Mouse (Mus musculus) v-Abl transformed pro-B cells (cell line): ENCODE data around the gene Tiam1.

Experiments used
- in situ Hi-C, 2 experiments: fragments of 400-800 bp; cut with MboI; formaldehyde crosslinking; loops; one replicate each; pipeline ENCODE4 v1.15.1; 2025; ENCODE audit not compliant: unreplicated experiment in 2 of 2

Gene Tiam1

DNA sequence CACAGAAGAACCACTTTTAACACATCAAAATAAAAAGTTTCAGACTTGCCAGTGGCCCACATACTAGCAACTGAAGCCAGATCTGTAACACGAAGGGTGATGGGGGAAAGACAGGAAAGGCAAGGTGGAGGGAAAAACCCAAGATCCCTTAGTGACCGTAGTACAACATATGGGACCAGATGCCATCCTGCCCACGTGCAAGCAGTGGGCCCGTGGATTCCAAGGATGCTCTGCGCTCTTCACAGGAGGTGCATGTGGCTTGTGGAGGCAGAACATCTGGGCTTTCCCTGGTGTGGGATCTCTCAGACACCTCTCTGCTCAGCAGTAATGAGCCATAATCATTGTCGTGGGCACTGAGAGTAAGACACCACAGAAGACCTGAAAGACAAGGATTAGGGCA is 175.5 kb downstream of the Tiam1 start:
- in situ Hi-C loops: no loop called here

DNA sequence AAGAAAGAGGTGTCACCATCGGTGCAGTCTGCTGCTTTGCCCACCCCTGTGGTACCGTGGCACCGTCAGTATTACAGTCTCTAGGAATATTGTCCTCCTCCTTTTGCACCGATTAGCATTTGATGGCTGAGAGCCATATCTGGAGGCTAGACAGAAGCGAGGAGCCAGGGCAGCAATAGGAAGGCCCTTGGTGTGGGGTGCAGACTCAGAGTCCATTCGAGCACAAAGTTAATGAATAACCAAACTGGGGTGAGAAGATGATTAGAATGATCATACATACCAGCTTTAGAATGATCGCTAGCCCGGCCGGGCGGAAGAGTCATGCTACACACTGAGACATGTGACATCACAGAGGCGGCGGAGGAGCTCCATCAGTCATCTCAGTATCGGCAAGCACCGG is 180.7 kb downstream of the Tiam1 start:
- in situ Hi-C loops: no loop called here

DNA sequence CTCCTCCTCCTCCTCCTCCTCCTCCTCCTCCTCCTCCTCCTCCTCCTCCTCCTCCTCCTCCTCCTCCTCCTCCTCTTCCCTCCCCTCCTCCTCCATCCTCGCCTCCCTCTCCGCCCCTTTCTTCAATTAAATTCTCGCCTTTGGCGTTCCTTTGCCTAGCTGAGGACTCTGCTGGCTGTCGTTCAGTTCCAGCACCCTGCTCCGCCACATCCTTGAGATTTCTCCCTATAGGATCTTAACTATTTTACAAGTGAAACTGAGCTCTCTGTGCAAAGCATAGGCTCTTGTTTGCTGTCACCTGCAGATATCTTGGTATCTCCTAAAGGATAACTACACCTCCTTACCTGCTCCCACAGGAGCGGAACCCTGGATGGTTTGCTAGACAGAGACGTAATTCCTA is 182.7 kb downstream of the Tiam1 start:
- in situ Hi-C loops: no loop called here

DNA sequence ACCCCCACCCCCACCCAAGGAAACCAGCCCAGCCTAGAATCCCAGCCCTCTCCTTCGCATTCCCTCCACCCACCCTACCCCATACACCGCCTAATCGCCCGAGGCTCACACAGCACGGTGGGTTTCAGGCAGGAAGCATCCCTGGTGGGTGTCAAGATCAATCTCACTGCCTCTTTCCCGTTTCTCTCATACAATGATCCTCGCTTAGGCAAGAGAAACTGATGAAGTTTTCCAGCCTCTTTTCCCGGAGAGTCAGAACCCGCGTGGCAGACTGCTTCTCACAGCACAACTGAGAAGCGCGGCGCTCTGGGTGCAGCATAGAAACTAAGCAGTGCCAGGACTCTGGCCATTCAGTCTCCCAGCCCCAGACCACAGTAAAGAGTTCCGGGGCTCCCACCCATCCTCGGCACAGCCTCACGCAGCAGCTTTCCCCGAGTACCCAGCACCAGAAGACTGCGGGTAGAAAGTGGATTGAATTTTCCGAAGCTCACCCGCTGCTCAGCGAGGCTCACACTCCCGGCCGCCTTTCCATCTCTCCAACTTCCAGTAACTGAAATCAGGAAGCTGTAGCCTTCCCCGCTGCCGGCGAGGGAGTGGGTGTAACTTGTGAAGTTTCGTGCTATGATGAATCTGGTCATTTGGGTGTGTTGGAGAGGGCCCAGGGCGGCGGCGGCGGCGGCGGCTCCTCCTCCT is 183.2 kb downstream of the Tiam1 start:
- in situ Hi-C loops: no loop called here

DNA sequence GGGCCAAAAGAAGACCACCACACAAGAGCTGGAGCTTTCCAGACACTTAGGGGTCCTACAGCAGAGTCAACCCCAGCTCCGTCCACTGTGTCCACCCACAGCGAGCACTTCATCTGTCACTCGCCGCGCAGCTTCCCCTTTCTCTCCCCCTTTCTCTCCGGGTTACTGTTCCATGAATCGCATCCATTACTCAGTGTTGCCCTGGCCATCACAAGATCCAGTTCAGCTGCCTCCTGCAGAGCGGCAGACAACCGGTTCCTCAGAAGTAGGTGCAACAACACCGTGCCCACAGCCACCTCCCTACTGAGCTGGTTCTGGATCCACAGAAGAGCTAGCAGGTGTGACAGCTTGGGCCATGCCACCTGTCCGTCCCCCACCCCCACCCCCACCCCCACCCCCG is 184.6 kb downstream of the Tiam1 start:
- in situ Hi-C loops: no loop called here

DNA sequence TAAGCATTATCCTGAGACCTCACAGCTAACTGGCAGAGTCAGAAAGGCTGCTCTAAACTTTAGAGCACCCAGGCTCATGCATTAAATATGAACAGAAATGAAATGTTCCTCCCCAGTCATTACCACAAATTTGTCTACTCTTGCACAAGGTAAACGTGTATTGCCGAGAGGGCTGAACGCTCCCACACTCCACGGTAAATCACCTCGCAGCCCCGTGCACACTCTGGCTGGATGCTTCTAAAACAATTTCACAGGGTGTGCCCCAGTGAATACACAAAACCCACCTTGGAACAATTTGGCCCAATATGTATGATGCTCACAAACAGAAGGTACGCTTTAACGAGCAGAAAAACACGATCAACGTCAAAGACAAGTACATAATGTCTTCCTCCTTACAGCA is 185.5 kb downstream of the Tiam1 start:
- in situ Hi-C loops: no loop called here

DNA sequence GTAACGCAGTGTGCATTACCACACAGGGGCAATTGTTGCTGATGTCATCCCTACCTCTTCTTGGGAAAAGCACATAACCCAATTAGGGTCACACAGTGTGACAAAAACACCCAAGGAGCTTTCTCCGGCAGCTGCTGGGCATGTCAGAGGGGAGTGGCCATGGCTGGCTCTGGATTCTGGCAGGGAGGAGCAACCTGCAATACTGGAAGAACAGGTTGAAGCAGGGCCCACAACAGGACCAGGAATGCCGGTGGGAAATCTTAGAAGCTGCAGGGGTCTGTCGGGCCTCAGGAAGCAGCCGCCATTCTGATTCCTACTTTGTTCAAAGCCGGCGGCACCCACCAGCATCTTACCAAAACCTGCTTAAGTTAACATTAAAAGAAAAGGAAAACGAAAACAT is 189.0 kb downstream of the Tiam1 start:
- in situ Hi-C loops: no loop called here

DNA sequence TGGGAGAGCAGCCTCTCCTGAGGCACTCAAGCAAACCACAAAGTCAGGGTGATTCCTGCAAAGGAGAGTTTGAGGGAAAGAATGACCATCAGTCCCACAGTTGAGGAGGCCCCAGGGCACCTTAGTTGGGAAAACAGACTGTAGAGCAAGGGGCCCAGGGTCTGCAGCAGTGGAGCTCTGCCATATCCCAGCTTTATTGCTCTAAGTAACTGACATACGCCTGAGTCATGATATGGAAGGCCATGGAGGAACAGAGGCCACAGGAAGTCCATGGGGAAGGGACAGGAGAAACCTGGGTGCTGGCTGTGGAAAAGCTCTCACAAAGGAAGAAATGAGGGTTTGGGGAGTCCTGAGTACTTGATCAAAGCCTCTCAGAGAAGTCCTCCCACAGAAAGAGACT is 189.5 kb downstream of the Tiam1 start:
- in situ Hi-C loops: no loop called here

DNA sequence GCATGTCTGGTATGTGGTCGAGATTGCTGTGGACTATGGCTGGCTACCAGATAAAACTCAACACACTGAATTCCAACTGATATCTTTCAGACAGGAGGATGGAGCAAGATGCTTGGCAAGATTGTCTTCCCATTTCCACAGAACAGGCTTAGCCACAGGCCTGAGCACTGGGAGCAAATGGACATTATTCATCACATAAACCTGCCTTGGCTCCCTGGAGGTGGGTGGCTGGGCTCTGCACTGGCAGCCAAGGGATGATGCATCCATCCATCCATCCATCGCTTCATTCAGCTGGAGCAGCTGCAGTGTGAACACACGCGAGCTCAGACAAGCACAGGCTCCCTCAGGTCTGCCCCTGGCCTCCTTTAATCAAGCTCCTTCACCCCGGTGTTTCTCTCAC is 190.7 kb downstream of the Tiam1 start:
- in situ Hi-C loops: no loop called here

DNA sequence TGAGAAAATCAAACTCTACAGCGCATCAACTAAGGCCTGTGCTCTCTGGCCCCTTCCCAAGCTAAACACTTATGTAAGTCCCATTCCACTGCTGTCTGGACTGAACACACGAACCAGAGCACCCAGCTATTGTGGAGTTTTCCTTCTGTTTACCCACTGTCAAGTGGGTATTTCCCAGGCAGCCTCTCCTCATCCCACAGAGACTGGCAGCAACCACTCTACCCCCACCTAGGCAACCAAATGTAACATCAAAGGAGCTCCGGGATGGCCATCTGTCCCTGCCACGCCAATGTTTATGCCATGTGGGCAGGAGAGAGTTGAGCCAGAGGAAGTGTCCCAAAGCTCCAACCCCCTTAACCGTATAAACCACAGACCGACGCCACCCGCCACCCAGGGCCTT is 192.8 kb downstream of the Tiam1 start:
- in situ Hi-C loops: no loop called here

DNA sequence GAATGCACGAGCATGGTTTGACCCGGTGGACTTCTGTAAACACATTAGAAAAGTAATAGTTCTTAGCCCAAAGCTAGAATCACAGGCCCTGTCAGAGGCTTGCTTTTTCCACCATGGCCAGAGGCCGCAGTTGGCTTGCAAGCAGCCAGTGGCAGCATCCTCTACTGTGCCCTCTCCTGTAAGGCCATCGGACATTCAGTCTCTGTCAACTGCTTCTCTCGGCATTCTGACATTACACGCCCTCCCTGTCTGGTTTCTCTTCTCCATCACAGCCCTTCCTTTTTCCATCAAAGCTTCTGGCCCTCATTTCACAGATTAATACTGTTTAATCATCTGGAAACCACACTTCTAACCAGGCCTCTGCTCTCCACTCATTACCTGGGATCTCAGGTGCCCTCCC is 193.3 kb downstream of the Tiam1 start:
- in situ Hi-C loops: no loop called here

DNA sequence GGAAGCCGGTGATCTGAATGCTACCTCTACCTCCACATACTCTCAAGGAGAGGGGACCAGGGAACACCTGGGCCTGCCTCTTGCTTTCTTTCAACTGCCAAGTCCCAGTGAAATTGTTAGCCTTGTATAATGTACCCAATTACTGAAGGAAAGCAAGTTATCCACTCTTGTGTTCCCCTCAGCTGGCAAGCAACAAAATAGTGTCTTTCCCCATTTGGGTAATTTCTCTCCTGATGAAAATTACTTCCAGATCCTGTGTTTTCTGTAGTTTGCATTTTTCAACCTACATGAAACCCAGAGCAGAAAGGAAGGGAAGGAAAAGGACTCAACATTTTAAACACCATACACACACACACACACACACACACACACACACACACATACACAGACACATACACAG is 195.5 kb downstream of the Tiam1 start:
- in situ Hi-C loops: no loop called here

DNA sequence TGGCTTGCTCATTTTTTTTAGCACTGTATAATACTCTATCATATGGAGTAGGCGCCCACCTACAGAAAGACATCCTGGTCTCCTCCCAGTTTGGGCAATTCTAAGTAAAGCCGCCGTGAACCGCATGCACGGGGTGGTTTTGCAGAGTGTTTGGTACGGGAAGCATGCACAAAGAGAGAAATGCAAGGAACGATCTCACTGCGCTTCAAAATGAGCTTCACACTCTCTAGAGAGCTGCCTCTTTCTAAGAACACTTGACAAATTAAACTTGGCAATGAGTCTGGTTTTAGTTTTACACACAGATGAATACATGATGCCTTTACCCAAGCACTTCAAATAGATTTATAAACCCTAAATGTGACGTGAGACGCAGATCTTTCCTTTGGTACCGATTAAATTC is 196.8 kb downstream of the Tiam1 start:
- in situ Hi-C loops: no loop called here

DNA sequence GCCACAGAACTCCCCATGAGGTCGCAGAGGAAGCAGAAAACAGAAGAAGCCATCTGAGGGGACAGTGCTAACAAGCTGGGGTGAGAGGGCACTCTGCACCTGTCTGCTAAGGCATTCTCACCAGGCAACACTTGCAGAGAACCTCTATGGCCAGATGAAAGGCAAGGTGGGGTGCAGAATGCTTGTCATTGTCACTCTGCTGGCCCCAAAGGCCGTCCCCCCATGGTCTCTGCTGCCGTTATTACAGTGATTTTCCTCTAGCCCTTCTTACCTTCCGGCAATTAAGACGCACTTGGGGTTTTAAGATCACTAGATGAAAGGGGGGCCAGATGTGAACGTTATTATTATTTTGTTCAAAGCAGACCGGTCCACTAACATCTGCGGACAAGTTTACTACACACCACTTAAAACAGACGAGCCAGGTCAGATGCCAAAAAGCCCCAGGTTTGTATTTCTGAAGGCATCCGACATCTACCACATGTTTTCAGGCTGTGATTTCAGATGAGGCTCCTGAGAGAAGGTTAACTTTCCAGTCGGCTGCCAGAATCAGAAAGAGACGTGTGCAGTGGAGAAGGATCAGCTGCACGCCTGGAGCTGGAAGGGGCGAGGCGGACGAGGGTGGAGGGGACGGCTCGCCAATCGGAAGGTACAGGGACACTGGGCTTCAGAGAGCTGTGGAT is 198.8 kb downstream of the Tiam1 start:
- in situ Hi-C loops: no loop called here

DNA sequence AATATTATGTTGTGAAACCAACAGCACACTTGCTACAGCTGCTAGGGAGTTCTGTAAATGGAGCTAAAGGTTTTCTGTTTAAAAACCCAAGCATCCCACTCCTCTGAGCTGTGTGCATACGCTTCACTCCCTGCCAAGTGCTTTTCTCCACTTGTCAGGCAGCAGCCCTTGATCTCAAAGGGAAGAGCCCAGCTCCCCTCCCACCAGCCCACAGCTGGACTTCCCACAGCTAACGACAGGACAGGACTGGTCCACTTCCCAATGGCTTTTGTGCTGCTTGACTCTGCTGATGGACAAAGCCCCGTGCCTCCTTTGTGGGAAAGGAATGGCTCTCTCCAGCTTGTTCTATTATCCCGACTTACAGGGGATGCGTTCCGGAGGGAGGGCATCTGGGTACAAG is 199.5 kb downstream of the Tiam1 start:
- in situ Hi-C loops: no loop called here

DNA sequence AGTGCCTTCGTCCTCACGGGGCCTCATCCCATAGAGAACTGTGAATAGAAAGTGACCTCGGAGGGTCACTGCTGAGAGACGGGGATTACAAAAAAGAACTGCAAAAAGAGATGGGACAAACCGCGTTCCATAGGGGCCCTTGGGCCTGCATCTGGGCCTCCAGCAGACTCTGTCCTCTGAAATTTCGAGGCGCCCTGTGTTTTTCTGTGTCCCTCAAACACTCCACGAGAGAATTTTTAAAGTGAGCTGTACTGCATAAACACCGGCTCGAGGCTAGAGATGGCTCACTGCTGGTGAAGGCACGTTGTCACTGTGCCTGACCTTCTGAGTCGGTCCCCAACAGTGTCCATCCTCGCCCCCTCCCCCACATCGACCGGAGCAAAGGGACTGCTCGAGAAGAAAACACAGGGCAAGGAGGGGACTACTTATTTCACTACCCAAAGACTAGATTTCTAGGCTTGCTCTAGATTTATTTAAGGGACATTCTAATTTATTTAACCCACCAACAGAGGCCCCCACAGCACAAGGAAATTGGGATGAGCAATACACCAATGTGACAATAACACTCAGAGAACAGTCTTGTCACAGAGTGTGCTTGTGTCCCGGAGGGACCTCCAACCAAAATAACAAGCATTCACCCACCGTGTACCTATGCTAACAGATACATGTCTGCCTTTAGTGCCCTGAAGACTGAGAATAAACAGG is 200.2 kb downstream of the Tiam1 start:
- in situ Hi-C loops: no loop called here

DNA sequence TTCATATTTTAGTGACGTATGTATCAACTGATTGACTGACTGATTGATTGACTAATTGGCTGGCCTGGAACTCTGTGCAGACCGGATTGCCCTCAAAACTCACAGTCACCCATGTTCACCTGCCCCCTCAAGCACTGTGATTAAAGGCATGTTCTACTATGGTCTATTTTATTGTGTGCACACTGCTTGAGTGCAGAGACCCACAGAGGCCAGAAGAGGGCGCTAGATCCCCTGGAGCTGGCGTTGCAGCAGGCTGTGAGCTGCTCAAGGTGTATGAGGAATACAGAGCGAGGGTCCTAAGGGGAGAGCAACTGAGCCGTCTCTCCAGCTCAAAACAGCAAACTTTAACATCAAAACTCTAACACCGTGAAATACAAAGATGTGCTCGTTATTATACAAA is 202.9 kb downstream of the Tiam1 start:
- in situ Hi-C loops: no loop called here

DNA sequence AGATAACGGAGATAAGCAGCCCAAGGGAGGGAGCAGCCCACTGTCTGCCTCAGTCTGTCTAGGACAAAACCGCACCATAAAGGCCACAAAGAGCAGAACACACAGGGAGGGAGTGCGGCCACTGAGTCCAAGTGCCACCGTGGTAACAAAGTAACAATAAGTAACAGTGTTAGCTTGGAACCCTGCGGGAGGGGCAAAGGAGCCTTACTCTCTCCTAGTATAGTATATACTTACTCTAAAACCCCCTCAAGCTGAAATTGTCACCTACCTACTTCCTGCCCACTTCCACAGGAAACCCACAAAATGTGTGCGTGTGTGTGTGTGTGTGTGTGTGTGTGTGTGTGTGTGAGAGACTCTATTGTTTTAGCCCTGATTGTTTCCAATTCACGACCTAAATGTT is 205.3 kb downstream of the Tiam1 start:
- in situ Hi-C loops: no loop called here

DNA sequence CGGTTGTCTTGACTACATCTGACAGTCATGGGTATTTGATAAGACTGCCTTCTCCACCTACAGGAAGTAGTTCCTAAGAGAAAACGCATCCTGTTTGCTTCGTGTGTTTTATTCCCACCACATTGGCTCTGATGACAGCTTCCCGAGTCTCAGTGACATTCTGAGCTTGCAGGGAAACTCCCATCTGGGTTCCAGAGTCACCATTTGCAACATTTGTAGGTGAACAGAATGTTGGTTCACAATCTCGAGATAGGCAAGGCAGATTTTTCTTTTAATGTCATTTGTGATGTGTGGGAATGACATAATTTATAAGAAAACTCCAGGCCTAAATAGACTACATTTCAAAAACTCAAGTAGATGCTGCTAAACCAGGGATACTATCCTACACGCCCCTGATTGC is 207.0 kb downstream of the Tiam1 start:
- in situ Hi-C loops: no loop called here

DNA sequence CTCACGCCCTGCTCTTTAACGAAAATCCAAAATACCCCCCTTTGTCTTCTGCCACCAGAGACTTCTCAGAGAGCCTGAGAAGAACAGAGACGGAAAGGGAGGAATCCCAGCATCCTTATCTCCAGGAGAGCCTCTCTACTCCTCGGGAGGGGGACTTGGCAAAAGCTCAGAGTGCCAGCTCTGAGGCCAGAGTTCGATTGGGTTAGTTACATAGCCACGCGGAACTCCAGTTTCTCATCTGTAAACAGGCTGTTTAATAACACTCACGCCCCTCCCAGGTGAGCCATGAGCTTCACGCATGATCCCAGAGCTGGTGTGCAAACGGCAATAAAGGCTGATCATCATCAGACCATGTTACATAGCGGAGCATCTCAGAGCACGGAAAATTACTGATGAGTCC is 208.2 kb downstream of the Tiam1 start:
- in situ Hi-C loops: no loop called here

DNA sequence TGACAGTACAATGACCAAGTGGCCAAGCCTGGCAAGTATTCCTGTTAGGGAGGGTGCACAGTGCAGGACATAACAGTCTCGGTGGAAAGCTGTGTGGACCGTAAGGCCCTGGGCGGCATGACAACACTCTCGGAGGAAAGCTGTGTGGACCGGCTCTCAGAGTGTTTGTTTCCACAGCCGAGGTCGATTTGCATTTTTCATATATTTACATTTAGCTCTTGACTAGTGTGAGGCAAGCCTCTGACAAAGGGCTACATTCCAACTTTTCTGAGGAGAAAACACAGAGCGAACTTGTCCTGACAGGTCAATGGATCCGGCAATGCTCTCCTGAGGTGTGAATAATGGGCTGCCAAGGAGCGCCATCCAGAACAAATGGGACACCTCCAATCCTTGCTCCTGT is 209.0 kb downstream of the Tiam1 start:
- in situ Hi-C loops: no loop called here

DNA sequence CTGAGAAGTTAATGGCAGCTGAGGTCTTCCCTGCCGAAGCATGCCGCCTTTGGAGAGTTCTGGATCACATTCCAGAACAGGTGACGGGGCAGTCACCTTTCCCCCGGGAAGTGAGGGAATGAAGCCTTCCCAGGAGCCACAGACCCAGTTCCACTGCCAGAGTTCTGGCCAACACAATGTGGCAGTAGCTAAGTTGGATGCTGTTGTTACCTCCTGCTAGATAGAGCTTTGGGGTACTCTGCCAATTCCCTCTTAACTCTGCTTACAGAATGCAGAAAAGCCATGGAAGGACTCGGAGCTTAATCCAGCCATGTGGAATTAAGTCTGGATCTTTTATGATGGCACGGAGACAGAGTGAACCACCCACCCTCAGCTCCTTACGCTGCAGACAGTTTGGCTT is 209.6 kb downstream of the Tiam1 start:
- in situ Hi-C loops: no loop called here
